Mouse (Mus musculus) embryonic fibroblast, embryonic 13.5 days (primary cell): Measurements from ENCODE around the gene Kif1bp.

Experiments used
- CTCF ChIP-seq: IDR thresholded peaks from 2 replicates; pipeline ENCODE4 v1.5.1; 2011; ENCODE audit warnings: mild to moderate bottlenecking, control low read depth, low read length, moderate library complexity, borderline replicate concordance; ENCODE audit not compliant: insufficient read depth
- POLR2A ChIP-seq: IDR thresholded peaks from 2 replicates; pipeline ENCODE4 v1.6.1; 2011; ENCODE audit warnings: low read depth, mild to moderate bottlenecking, control low read depth, low read length, moderate library complexity

DNA sequence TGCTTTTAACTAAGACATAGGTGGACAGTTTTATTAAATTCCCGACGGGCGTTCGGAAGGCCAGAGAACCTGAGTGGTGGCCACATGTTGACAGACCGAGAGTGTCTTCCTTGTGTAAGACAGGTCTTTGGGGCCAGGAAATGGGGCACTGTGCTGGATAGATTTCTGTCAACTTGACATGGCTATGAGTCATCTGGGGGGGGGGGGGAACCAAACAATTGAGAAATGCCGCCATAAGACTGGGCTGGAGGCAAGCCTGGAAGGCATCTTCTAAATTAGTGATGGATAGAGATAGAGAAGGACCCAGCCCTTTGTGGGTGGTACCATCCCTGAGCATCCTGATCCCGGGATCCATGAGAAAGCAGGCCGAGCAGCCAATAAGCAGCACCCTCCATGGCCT is 35.3 kb downstream of the Kif1bp start:
- TF ChIP-seq POLR2A: no peak
- no peak for TF ChIP-seq CTCF
